Mouse (Mus musculus) lung, postnatal 0 days (tissue): ENCODE measurements around the gene Cdh1.

Experiments used
- CTCF ChIP-seq: IDR thresholded peaks from 2 replicates; pipeline ENCODE4 v1.5.1; 2016; ENCODE audit warnings: antibody characterized with exemption, mild to moderate bottlenecking
- EP300 ChIP-seq: IDR thresholded peaks from 2 replicates; pipeline ENCODE4 v1.6.1; 2016; ENCODE audit warnings: antibody characterized with exemption, mild to moderate bottlenecking, control low read depth

DNA sequence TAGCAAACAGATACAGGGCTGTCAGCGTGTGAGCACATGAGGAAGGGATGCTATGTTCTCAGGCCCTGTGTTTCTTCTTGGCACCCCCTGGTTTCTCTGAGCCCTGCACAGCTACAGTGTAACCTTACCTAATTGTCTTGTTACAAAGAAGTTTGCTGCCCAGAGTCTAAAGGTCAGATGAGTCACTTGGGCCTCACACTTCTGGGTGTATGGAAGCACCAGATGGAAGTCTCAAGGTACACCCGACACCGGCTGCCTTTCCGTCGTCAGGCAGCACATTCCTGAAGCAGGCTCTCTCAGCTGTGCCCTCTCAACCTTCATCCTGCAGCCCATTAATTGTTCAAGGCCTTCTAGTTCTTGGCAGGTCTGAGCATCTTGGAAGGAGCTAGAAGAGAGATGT, 11.6 kb downstream of the Cdh1 start:
- TF ChIP-seq CTCF (no peak), EP300 (no peak)
